Comparison of ENCODE assay signal across 8 mouse cellular contexts in the genomic region with DNA sequence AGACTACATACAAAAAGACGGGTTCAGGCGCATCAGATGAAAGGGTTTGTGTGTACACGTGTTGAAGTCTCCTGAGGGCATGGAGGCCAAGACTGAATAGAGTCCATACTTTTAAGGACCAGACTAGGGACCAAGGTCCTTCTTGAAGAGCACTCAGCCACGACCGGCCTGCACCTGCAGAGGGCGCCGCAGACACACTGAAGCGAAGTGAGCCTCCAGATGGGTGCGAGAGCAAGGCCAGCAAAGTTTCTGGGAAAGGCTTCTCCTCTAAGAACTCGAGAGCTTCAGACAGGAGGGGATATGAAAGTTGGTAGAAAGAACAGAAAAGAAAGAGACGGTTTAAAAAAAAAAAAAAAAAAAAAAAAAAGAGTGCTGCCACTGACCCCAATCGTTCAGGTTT. TPM values are rescaled to one million over a fixed set of nuclear protein-coding genes. Genes with fewer than 3 reads are reported as not detected.
DNase-seq lines count a peak whose midpoint lies in the region; ATAC-seq and TF ChIP-seq lines count a peak whose summit lies in the region.

No protein-coding gene starts in this region.

- peak; percentile 50 for DNase-seq in thymus, adult 2 months
- DNase-seq in thymus, adult 18-20 months = no peak
- peak; percentile 65 for DNase-seq in brain, adult 2 months (ENCODE audit: low read depth, low spot score)
- peak; percentile 68 for DNase-seq in right cerebral cortex, postnatal 14 days

- H3K4me1 ChIP-seq in thymus, adult 2 months (replicated peaks; ENCODE audit: control insufficient read depth, insufficient read depth, low read length) = peaks cover 4% of the 10 kb centered on the region
- H3K4me1 ChIP-seq in kidney, embryonic 15.5 days = peaks cover 41% of the 10 kb centered on the region
- H3K4me1 ChIP-seq in lung, embryonic 16.5 days (replicated peaks; ENCODE audit: control insufficient read depth, insufficient read depth, low read length) = peaks cover 10% of the 10 kb centered on the region

- H3K4me3 ChIP-seq in thymus, adult 2 months (ENCODE audit: control insufficient read depth, insufficient read depth, low read length) = no peak overlapping the region
- H3K4me3 ChIP-seq in kidney, embryonic 15.5 days (replicated peaks) = peak overlapping the region; percentile 50
- H3K4me3 ChIP-seq in lung, embryonic 16.5 days (ENCODE audit: low read length) = peak overlapping the region; percentile 54

- TF ChIP-seq CTCF in thymus, adult 2 months (IDR thresholded peaks at IDR 0.05; ENCODE audit: borderline replicate concordance, control insufficient read depth, extremely low read depth, insufficient read depth, low read length, poor library complexity) = peak; percentile 50; the same call in 1 of the 2 replicates

- H3K27me3 ChIP-seq in thymus, adult 2 months (ENCODE audit: control insufficient read depth, insufficient read depth, low read length) = peaks cover 21% of the 10 kb centered on the region
- peaks cover 55% of the 10 kb centered on the region for H3K27me3 ChIP-seq in kidney, embryonic 15.5 days
- H3K27me3 ChIP-seq in lung, embryonic 16.5 days (ENCODE audit: control insufficient read depth, insufficient read depth, low read depth, low read length) = peaks cover 49% of the 10 kb centered on the region

- H3K4me2 ChIP-seq in kidney, embryonic 15.5 days = peak overlapping the region; percentile 95
- H3K4me2 ChIP-seq in lung, embryonic 16.5 days (ENCODE audit: low read depth, low read length) = peak overlapping the region; percentile 95

- ATAC-seq in granulocyte monocyte progenitor cell, adult 5-6 weeks (replicated peaks; ENCODE audit: poor library complexity, severe bottlenecking) = peak; percentile 26
- no peak for ATAC-seq in kidney, embryonic 15.5 days (replicated peaks; ENCODE audit: low FRiP score)
- ATAC-seq in lung, embryonic 16.5 days (ENCODE audit: low read depth) = no peak
- no peak for ATAC-seq in erythroid progenitor cell, adult 5-6 weeks (replicated peaks; ENCODE audit: low FRiP score, poor library complexity, severe bottlenecking)

- no peak for TF ChIP-seq POLR2A in thymus, adult 2 months (IDR thresholded peaks at IDR 0.05; ENCODE audit: control insufficient read depth, extremely low read depth, insufficient read depth, low read length, poor library complexity)

- H3K9me3 ChIP-seq in kidney, embryonic 15.5 days (replicated peaks) = no peaks in the 10 kb centered on the region
- no peaks in the 10 kb centered on the region for H3K9me3 ChIP-seq in lung, embryonic 16.5 days (ENCODE audit: control insufficient read depth, low read length)

- H3K36me3 ChIP-seq in thymus, adult 2 months (ENCODE audit: control insufficient read depth, insufficient read depth, low read length) = no peaks in the 10 kb centered on the region
- H3K36me3 ChIP-seq in kidney, embryonic 15.5 days = no peaks in the 10 kb centered on the region
- no peaks in the 10 kb centered on the region for H3K36me3 ChIP-seq in lung, embryonic 16.5 days (ENCODE audit: control insufficient read depth, insufficient read depth, low read length)

- 5% methylated on average over 12 of the region's 12 CpGs for whole genome bisulfite sequencing in thymus, adult 2 months
- WGBS in kidney, embryonic 15.5 days = 3% methylated on average over 11 of the region's 12 CpGs
- WGBS in lung, embryonic 16.5 days = 3% methylated on average over 12 of the region's 12 CpGs

- no peak overlapping the region for H3K27ac ChIP-seq in thymus, adult 2 months (ENCODE audit: control insufficient read depth, insufficient read depth, low read length)
- no peak overlapping the region for H3K27ac ChIP-seq in kidney, embryonic 15.5 days
- H3K27ac ChIP-seq in lung, embryonic 16.5 days (ENCODE audit: low read length) = no peak overlapping the region

- H3K9ac ChIP-seq in kidney, embryonic 15.5 days = no peak overlapping the region
- no peak overlapping the region for H3K9ac ChIP-seq in lung, embryonic 16.5 days (ENCODE audit: low read length)

RNA-seq across cellular contexts. Expression of gene Garem2, which starts 0.6 kb away (rescaled TPM):
- polyA plus RNA-seq in thymus, adult 2 months (2012; rRNA removed) = 0.09 and 0.13 TPM in 2 replicates
- total RNA-seq in granulocyte monocyte progenitor cell, adult 5-6 weeks (2014; fragmentation: Nextera tagmentation) = not detected in 2 replicates
- total RNA-seq in granulocyte monocyte progenitor cell, adult 5-6 weeks (2017) = not detected in 2 replicates
- polyA plus RNA-seq in kidney, embryonic 15.5 days (2015; fragmentation: Nextera tagmentation; extraction: Ambion mirVana) = 0.55 and 0.62 TPM in 2 replicates
- 0.09 and 0.10 TPM in 2 replicates for polyA plus RNA-seq in lung, embryonic 16.5 days (2015; fragmentation: Nextera tagmentation; extraction: Ambion mirVana)
- not detected in 2 replicates for total RNA-seq in erythroid progenitor cell, adult 5-6 weeks (2015; ENCODE audit: low replicate concordance)
- not detected in 2 replicates for total RNA-seq in erythroid progenitor cell, adult 5-6 weeks (2017; ENCODE audit: low replicate concordance)

RNA-seq across cellular contexts. Expression of gene 3110082J24Rik, which starts 1.5 kb away (rescaled TPM):
- not detected in 2 replicates for polyA plus RNA-seq in thymus, adult 2 months (2012; rRNA removed)
- not detected in 2 replicates for total RNA-seq in granulocyte monocyte progenitor cell, adult 5-6 weeks (2014; fragmentation: Nextera tagmentation)
- not detected in 2 replicates for total RNA-seq in granulocyte monocyte progenitor cell, adult 5-6 weeks (2017)
- polyA plus RNA-seq in kidney, embryonic 15.5 days (2015; fragmentation: Nextera tagmentation; extraction: Ambion mirVana) = not detected in 2 replicates
- polyA plus RNA-seq in lung, embryonic 16.5 days (2015; fragmentation: Nextera tagmentation; extraction: Ambion mirVana) = not detected in 2 replicates
- total RNA-seq in erythroid progenitor cell, adult 5-6 weeks (2015; ENCODE audit: low replicate concordance) = not detected in 2 replicates
- not detected in 2 replicates for total RNA-seq in erythroid progenitor cell, adult 5-6 weeks (2017; ENCODE audit: low replicate concordance)

RNA-seq across cellular contexts. Expression of gene Tyms, which starts 30.9 kb away (rescaled TPM):
- 130 and 174 TPM in 2 replicates for polyA plus RNA-seq in thymus, adult 2 months (2012; rRNA removed)
- 86.1 and 102 TPM in 2 replicates for total RNA-seq in granulocyte monocyte progenitor cell, adult 5-6 weeks (2014; fragmentation: Nextera tagmentation)
- total RNA-seq in granulocyte monocyte progenitor cell, adult 5-6 weeks (2017) = 228 and 229 TPM in 2 replicates
- polyA plus RNA-seq in kidney, embryonic 15.5 days (2015; fragmentation: Nextera tagmentation; extraction: Ambion mirVana) = 305 and 313 TPM in 2 replicates
- 270 and 275 TPM in 2 replicates for polyA plus RNA-seq in lung, embryonic 16.5 days (2015; fragmentation: Nextera tagmentation; extraction: Ambion mirVana)
- 145 and 220 TPM in 2 replicates for total RNA-seq in erythroid progenitor cell, adult 5-6 weeks (2015; ENCODE audit: low replicate concordance)
- total RNA-seq in erythroid progenitor cell, adult 5-6 weeks (2017; ENCODE audit: low replicate concordance) = 159 and 170 TPM in 2 replicates

RNA-seq across cellular contexts. Expression of gene Hadha, which starts 50.6 kb away (rescaled TPM):
- 73.8 and 80.5 TPM in 2 replicates for polyA plus RNA-seq in thymus, adult 2 months (2012; rRNA removed)
- 91.8 and 97.8 TPM in 2 replicates for total RNA-seq in granulocyte monocyte progenitor cell, adult 5-6 weeks (2014; fragmentation: Nextera tagmentation)
- 128 and 147 TPM in 2 replicates for total RNA-seq in granulocyte monocyte progenitor cell, adult 5-6 weeks (2017)
- polyA plus RNA-seq in kidney, embryonic 15.5 days (2015; fragmentation: Nextera tagmentation; extraction: Ambion mirVana) = 149 and 156 TPM in 2 replicates
- polyA plus RNA-seq in lung, embryonic 16.5 days (2015; fragmentation: Nextera tagmentation; extraction: Ambion mirVana) = 142 and 163 TPM in 2 replicates
- total RNA-seq in erythroid progenitor cell, adult 5-6 weeks (2015; ENCODE audit: low replicate concordance) = 40.7 and 46.1 TPM in 2 replicates
- total RNA-seq in erythroid progenitor cell, adult 5-6 weeks (2017; ENCODE audit: low replicate concordance) = 166 and 215 TPM in 2 replicates

RNA-seq across cellular contexts. Expression of gene Hadhb, which starts 50.7 kb away (rescaled TPM):
- polyA plus RNA-seq in thymus, adult 2 months (2012; rRNA removed) = 111 and 140 TPM in 2 replicates
- 108 and 135 TPM in 2 replicates for total RNA-seq in granulocyte monocyte progenitor cell, adult 5-6 weeks (2014; fragmentation: Nextera tagmentation)
- 79.1 and 83.8 TPM in 2 replicates for total RNA-seq in granulocyte monocyte progenitor cell, adult 5-6 weeks (2017)
- 157 TPM in 2 replicates for polyA plus RNA-seq in kidney, embryonic 15.5 days (2015; fragmentation: Nextera tagmentation; extraction: Ambion mirVana)
- 128 and 133 TPM in 2 replicates for polyA plus RNA-seq in lung, embryonic 16.5 days (2015; fragmentation: Nextera tagmentation; extraction: Ambion mirVana)
- 49.9 and 56.9 TPM in 2 replicates for total RNA-seq in erythroid progenitor cell, adult 5-6 weeks (2015; ENCODE audit: low replicate concordance)
- total RNA-seq in erythroid progenitor cell, adult 5-6 weeks (2017; ENCODE audit: low replicate concordance) = 34.8 and 61.0 TPM in 2 replicates

Comparison
In these comparisons a context has a peak if more than half of its experiments do, and no peak if none do; other contexts are left out.
1. DNase-seq: peak in thymus, adult 2 months (single experiment), brain, adult 2 months (single experiment) and right cerebral cortex, postnatal 14 days (single experiment); none in thymus, adult 18-20 months (0 of 2).